Mouse (Mus musculus): Measurements from ENCODE around the gene Hus1. TPM values are rescaled to one million over a fixed set of nuclear protein-coding genes. Genes with fewer than 3 reads are reported as not detected.

Gene Hus1
- polyA plus RNA-seq, 1 experiment from 2014 or later, result 7.9 TPM

DNA sequence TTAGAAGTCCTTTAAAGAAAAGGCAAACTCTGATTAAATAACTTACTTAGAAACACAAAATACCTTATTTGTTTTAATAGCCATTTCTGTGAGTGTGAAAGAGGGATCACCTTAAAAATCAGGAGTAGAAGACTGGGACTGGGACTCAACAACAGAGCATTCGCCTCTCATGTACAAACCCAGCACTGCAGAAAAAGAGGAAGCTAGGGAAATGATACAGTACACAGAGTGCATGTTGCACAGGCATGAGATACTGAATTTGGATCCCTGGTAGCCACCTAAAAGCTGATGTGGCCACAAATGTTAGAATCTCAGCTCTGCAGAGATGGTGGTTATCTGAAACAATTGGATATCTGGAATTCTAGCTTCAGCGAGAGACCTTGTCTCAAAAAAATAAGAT, 20.5 kb upstream of the Hus1 start:
- no peak overlapping the region for H3K4me3 ChIP-seq (replicated peaks)
- no peak overlapping the region for H3K27ac ChIP-seq (replicated peaks)
- no peaks in the 10 kb centered on the region for H3K27me3 ChIP-seq
- 35% methylated on average over 2 of the region's 2 CpGs for WGBS (ENCODE audit: insufficient replicate concordance)
- no peak overlapping the region for H3K9ac ChIP-seq
- ATAC-seq (ENCODE audit: insufficient read depth), result no peak
- H3K4me2 ChIP-seq, result no peak overlapping the region
- no peaks in the 10 kb centered on the region for H3K4me1 ChIP-seq (replicated peaks)
- no peaks in the 10 kb centered on the region for H3K36me3 ChIP-seq (replicated peaks)
- no peaks in the 10 kb centered on the region for H3K9me3 ChIP-seq (replicated peaks)

DNA sequence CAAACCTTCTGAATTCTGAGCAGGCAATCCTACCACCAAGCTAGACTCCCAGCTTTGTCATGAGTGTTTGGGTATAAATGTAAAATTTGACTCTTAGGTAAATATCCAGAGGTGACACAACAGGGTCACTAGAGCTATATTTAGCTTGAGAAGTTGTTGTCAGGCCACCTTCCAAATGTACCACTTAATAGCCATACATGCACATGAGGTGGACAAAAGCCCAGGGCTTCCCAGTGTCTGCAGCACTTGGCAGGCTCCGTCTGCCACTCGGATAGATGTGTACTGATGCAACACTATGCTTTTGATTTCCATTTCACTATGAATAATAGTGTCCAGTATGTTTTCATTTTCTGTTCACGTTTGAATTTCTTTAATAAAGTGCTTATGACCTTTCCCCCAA, 14.2 kb upstream of the Hus1 start:
- H3K36me3 ChIP-seq (replicated peaks), result no peaks in the 10 kb centered on the region
- WGBS (ENCODE audit: insufficient replicate concordance), result 55% methylated on average over 3 of the region's 3 CpGs
- no peak overlapping the region for H3K4me2 ChIP-seq
- no peak for ATAC-seq (ENCODE audit: insufficient read depth)
- no peak overlapping the region for H3K9ac ChIP-seq
- H3K9me3 ChIP-seq (replicated peaks), result no peaks in the 10 kb centered on the region
- H3K27ac ChIP-seq (replicated peaks), result no peak overlapping the region
- H3K4me1 ChIP-seq (replicated peaks), result no peaks in the 10 kb centered on the region
- no peaks in the 10 kb centered on the region for H3K27me3 ChIP-seq
- H3K4me3 ChIP-seq (replicated peaks), result no peak overlapping the region

DNA sequence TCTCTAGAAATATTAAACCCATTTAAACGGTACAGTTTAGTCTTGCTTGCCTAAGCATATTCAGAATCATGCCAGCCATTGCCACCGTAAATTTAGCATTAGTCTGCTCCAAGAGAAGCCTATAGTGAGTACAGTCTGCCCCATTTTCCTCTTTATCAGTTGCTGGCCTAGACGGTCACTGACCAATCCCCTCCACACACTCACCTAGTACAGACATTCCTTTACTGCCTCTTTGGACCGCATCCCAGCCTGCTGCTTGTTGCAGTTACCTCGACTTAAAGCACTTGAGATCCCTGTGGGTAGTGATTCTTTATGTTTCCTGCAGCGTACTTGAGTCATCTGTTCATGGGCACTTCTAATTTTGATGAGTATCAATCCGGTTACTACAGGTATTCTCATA, 13.8 kb upstream of the Hus1 start:
- no peak for ATAC-seq (ENCODE audit: insufficient read depth)
- H3K27me3 ChIP-seq, result no peaks in the 10 kb centered on the region
- no peak overlapping the region for H3K9ac ChIP-seq
- H3K4me1 ChIP-seq (replicated peaks), result no peaks in the 10 kb centered on the region
- no peak overlapping the region for H3K4me2 ChIP-seq
- no peak overlapping the region for H3K27ac ChIP-seq (replicated peaks)
- no peaks in the 10 kb centered on the region for H3K36me3 ChIP-seq (replicated peaks)
- WGBS (ENCODE audit: insufficient replicate concordance), result 57% methylated on average over 7 of the region's 7 CpGs
- no peak overlapping the region for H3K4me3 ChIP-seq (replicated peaks)
- H3K9me3 ChIP-seq (replicated peaks), result no peaks in the 10 kb centered on the region

DNA sequence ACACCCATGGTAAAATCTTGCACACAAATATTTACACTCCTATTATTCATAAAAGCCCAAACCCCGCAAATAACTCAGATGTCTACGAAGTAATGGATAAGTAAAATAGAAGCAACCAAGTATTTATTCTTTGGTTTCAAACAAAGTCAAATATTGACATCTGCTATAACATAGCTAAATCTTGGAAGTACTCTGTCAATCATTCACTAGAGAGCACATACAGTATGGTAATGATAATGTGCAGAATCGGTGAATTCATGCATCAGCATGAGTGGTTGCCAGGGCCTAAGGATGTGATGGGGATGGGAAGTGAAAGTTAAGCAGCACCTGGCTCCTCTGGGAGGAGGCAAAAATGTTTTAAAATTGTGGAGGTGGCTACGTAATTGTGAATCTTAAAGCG, 9.2 kb upstream of the Hus1 start:
- Histone ChIP-seq H3K9me3 (replicated peaks) (no peaks in the 10 kb centered on the region), H3K4me3 (replicated peaks) (no peak overlapping the region), H3K9ac (no peak overlapping the region), H3K36me3 (replicated peaks) (no peaks in the 10 kb centered on the region), H3K27me3 (no peaks in the 10 kb centered on the region; the same call in 1 of the 2 replicates), H3K27ac (replicated peaks) (no peak overlapping the region), H3K4me1 (replicated peaks) (no peaks in the 10 kb centered on the region), H3K4me2 (no peak overlapping the region)
- WGBS (ENCODE audit: insufficient replicate concordance), result 73% methylated on average over 5 of the region's 5 CpGs
- ATAC-seq (ENCODE audit: insufficient read depth), result no peak

DNA sequence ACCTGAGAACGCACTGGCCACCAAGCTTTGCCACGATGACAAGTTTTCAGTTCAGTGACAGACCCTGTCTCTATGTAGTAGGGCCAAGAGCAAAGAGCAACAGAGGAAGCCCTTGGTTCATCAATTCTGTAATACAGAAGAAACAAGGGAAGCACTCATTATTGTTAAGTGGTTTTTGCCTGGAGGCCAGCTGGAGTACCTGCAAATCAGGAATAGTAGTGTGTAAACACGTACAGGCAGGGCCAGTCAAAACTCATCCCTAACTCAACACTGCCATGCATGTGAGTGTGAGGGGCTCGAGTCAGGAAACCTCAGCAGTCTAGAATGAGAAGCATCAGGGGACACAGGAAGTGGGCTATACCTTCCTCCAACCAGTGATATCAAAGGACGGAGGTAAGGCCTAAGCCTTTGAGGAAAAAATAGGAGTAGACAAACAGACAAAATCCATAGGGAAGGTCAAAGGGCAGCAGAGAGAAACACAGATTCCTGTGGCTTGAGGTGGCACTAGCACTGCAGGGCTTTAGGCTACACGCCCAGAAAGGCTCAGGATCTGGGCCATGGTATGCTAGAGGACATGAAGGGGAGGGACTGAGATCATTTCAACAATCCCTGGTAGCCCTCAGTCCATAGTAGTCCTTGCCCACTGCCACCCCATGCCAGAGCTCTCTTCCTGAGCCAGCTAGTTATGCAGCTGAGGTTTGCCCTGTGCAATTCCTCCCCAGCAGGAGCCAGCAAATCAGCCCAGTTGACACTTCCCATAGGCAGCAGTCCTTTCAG, 7.7 kb upstream of the Hus1 start:
- Histone ChIP-seq H3K27me3 (peaks cover 3% of the 10 kb centered on the region; the same call in 1 of the 2 replicates), H3K9ac (no peak overlapping the region), H3K4me1 (replicated peaks) (no peaks in the 10 kb centered on the region), H3K9me3 (replicated peaks) (no peaks in the 10 kb centered on the region), H3K27ac (replicated peaks) (no peak overlapping the region), H3K4me3 (replicated peaks) (no peak overlapping the region), H3K4me2 (no peak overlapping the region), H3K36me3 (replicated peaks) (no peaks in the 10 kb centered on the region)
- ATAC-seq (ENCODE audit: insufficient read depth), result no peak
- WGBS (ENCODE audit: insufficient replicate concordance), result 46% methylated on average over 6 of the region's 6 CpGs

DNA sequence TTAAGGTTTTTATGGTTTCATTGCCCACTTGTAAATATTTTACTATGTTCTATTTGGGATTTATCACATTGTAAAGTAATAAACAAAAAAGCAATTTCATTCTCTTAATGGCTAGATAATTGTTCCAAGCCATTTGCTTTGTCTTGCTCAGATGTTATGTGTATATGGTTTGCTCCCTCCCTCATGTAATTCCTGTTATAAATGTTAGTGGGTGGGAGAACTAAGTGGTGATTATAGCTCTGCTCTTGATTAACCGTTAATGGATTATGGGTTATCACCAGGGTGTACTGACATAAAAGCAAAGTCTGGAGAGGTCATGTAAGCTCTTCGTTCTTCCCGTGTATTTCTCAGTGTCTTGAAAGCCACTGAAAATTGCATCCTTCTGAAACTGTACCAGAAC, 3.7 kb upstream of the Hus1 start:
- no peak overlapping the region for H3K9ac ChIP-seq
- H3K36me3 ChIP-seq (replicated peaks), result no peaks in the 10 kb centered on the region
- WGBS (ENCODE audit: insufficient replicate concordance), result 71% methylated on average over 3 of the region's 3 CpGs
- H3K4me3 ChIP-seq (replicated peaks), result no peak overlapping the region
- ATAC-seq (ENCODE audit: insufficient read depth), result no peak
- peaks cover 4% of the 10 kb centered on the region; the same call in 1 of the 2 replicates for H3K27me3 ChIP-seq
- no peaks in the 10 kb centered on the region for H3K9me3 ChIP-seq (replicated peaks)
- H3K27ac ChIP-seq (replicated peaks), result no peak overlapping the region
- peaks cover 7% of the 10 kb centered on the region for H3K4me1 ChIP-seq (replicated peaks)
- H3K4me2 ChIP-seq, result no peak overlapping the region

DNA sequence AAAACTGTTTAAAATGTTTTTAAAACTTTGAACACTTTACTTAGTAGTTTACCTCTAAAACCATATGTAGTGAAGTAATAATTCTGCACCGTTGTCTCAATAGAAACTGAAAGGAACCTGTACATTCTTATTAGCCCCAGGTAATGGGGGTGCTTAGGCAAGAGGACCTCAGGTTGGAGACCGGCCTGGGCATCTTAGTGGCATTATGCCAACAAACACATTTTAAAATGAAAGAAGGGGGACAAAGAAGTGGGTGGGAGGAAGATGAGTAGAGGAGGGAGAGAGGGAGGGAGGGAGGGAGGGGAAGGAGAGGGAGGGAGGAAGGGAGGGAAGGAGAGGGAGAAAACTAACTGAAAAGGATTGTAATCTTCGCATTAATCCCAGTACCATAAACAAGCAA, 357 bp upstream of the Hus1 start:
- ATAC-seq (ENCODE audit: insufficient read depth), result peak; percentile 35; the same call in 1 of the 2 replicates
- Histone ChIP-seq H3K27me3 (peaks cover 4% of the 10 kb centered on the region; the same call in 1 of the 2 replicates), H3K9me3 (replicated peaks) (no peaks in the 10 kb centered on the region), H3K4me1 (replicated peaks) (peaks cover 18% of the 10 kb centered on the region), H3K9ac (peak overlapping the region; percentile 75), H3K4me3 (replicated peaks) (peak overlapping the region; percentile 78), H3K4me2 (peak overlapping the region; percentile 80), H3K36me3 (replicated peaks) (peaks cover 19% of the 10 kb centered on the region), H3K27ac (replicated peaks) (peak overlapping the region; percentile 82; the same call in 1 of the 2 replicates)
- 0% methylated on average over 3 of the region's 3 CpGs for WGBS (ENCODE audit: insufficient replicate concordance)

DNA sequence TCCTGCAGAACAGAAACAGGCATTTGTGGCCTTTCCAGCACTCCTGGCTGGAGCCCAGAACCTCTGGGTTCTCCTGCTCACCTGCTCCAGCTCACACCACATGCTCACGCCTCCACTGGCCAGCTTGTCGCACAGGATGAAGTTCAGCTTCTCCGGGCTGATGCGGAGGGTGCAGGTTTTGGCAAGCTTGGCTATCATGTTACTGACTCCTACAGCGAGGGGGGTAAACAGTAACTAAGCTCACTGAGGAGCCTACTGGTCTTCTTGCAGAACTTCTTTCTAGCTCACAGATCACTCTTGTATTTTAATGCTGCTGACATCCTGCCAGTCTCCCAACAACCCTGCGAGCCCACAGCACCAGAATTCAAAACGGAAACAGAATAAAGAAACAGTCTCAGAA, 575 bp downstream of the Hus1 start:
- H3K4me3 ChIP-seq (replicated peaks), result peak overlapping the region; percentile 78
- H3K36me3 ChIP-seq (replicated peaks), result peaks cover 26% of the 10 kb centered on the region
- H3K9ac ChIP-seq, result peak overlapping the region; percentile 75
- peak; percentile 66 for ATAC-seq (ENCODE audit: insufficient read depth)
- H3K9me3 ChIP-seq (replicated peaks), result no peaks in the 10 kb centered on the region
- peak overlapping the region; percentile 82 for H3K27ac ChIP-seq (replicated peaks)
- H3K4me2 ChIP-seq, result peak overlapping the region; percentile 80
- peaks cover 18% of the 10 kb centered on the region for H3K4me1 ChIP-seq (replicated peaks)
- 0% methylated on average over 7 of the region's 7 CpGs for WGBS (ENCODE audit: insufficient replicate concordance)
- peaks cover 4% of the 10 kb centered on the region; the same call in 1 of the 2 replicates for H3K27me3 ChIP-seq

DNA sequence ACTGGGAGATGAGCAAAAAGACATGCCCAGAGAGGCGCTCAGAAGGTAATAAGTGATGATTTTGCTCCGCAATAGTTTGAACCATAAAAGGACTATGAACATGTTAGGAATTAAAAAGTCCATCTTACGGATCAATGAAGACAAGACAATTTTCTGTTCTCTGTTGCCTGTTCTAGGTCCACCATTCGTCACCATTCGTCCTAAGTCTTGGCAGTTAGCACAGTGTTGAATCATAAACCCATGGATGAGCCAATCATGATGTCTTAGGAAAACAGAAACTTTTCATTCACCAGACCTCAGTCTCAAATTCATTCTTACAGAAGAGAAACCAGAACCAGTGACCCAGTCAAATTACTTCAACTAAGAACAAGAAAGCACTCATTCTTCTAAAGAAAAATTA, 2.2 kb downstream of the Hus1 start:
- H3K4me2 ChIP-seq, result no peak overlapping the region; the same call in 1 of the 2 replicates
- no peak for ATAC-seq (ENCODE audit: insufficient read depth)
- no peaks in the 10 kb centered on the region for H3K9me3 ChIP-seq (replicated peaks)
- H3K9ac ChIP-seq, result no peak overlapping the region
- 82% methylated on average over 5 of the region's 5 CpGs for WGBS (ENCODE audit: insufficient replicate concordance)
- no peak overlapping the region for H3K4me3 ChIP-seq (replicated peaks)
- peaks cover 18% of the 10 kb centered on the region for H3K4me1 ChIP-seq (replicated peaks)
- H3K27ac ChIP-seq (replicated peaks), result no peak overlapping the region
- peaks cover 43% of the 10 kb centered on the region for H3K36me3 ChIP-seq (replicated peaks)
- H3K27me3 ChIP-seq, result peaks cover 2% of the 10 kb centered on the region; the same call in 1 of the 2 replicates

DNA sequence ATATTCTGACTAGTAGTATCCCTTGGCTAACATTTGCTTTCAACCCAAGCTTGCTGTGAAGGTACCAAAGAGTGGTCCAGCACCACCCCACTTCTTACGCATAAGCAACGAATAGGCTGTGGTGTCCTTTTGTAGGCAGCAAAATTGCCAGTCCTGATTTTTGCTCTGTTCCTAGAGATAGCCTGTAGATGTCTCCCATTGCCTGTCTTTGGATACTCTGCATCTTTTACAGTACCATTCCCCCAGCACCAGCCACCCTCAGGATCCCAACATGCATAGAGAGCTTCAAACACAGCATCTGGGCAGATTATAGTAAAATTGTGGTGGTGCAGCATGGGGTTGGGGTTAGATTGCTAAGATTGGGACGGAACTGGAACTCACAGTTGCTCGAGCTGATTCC, 22.9 kb downstream of the Hus1 start:
- no peak for ATAC-seq (ENCODE audit: insufficient read depth)
- H3K9ac ChIP-seq, result no peak overlapping the region
- H3K4me1 ChIP-seq (replicated peaks), result no peaks in the 10 kb centered on the region; the same call in 1 of the 2 replicates
- peaks cover 6% of the 10 kb centered on the region; the same call in 1 of the 2 replicates for H3K27me3 ChIP-seq
- WGBS (ENCODE audit: insufficient replicate concordance), result 61% methylated on average over 4 of the region's 4 CpGs
- peaks cover 24% of the 10 kb centered on the region for H3K36me3 ChIP-seq (replicated peaks)
- no peak overlapping the region for H3K27ac ChIP-seq (replicated peaks)
- H3K9me3 ChIP-seq (replicated peaks), result no peaks in the 10 kb centered on the region
- H3K4me3 ChIP-seq (replicated peaks), result no peak overlapping the region
- no peak overlapping the region for H3K4me2 ChIP-seq

DNA sequence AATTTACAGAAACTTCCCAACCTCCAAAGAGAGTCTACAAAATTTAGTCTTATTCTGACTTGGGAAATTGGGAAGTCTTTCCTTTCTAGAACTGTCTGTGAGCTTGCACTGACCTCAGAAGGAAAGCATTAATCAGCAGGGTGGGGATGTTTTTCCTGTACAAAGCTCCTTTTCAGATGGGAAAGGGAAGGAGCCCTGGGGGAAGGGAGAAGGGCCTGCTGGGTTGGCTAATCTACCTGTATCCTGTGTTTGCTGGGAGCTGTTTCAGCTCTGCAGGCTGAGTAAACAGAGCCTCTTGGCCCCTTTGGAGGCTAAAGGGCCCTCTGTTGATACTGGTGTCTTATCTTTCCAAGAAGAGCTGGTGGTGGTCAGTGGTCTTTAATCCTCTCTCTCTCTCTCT, 24.9 kb downstream of the Hus1 start:
- no peak overlapping the region for H3K4me2 ChIP-seq
- ATAC-seq (ENCODE audit: insufficient read depth), result no peak
- no peak overlapping the region for H3K27ac ChIP-seq (replicated peaks)
- no peaks in the 10 kb centered on the region for H3K9me3 ChIP-seq (replicated peaks)
- no peak overlapping the region for H3K9ac ChIP-seq
- H3K36me3 ChIP-seq (replicated peaks), result 0 out of 2 replicates have a peak, but pooled peaks cover 7% of the 10 kb centered on the region
- peaks cover 6% of the 10 kb centered on the region; the same call in 1 of the 2 replicates for H3K27me3 ChIP-seq
- H3K4me1 ChIP-seq (replicated peaks), result no peaks in the 10 kb centered on the region; the same call in 1 of the 2 replicates
- no peak overlapping the region for H3K4me3 ChIP-seq (replicated peaks)

All from liver, embryonic 15.5 days (tissue).